Mouse (Mus musculus) T-helper 2 cell (primary cell): ENCODE measurements at regions not wholly inside any gene's neighbourhood (a gene's known extent, or its start where the extent isn't known, plus 50 kb on each side); places are given as distances from the start of the nearest gene placed in this dataset.

Experiments
- in situ Hi-C: fragments of 300-600 bp; cut with MboI, MseI; formaldehyde crosslinking; loops from one replicate; pipeline ENCODE4 v1.15.1; 2025; ENCODE audit warnings: high pct_unique_total_duplicates

DNA sequence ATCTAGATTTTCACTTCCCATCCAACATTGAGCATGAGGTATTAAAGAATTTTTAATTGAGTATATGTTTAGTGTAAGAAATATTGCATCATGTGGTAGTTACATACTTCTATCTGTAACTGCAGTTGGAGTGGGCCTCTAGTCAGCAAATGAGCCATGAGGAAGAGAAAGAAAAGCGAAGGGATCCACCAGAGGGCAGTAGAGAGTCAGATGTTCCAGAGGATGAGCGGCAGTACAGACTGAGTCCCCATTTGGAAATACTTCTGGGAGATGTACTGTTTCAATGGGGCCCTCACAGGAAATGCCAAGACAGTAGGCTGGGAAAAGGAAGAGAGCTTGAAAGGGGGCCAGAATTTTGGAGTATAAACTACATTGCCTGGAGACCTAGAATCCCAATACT lies 221.2 kb downstream of the Myh15 start:
- in situ Hi-C loops = no loop called here

DNA sequence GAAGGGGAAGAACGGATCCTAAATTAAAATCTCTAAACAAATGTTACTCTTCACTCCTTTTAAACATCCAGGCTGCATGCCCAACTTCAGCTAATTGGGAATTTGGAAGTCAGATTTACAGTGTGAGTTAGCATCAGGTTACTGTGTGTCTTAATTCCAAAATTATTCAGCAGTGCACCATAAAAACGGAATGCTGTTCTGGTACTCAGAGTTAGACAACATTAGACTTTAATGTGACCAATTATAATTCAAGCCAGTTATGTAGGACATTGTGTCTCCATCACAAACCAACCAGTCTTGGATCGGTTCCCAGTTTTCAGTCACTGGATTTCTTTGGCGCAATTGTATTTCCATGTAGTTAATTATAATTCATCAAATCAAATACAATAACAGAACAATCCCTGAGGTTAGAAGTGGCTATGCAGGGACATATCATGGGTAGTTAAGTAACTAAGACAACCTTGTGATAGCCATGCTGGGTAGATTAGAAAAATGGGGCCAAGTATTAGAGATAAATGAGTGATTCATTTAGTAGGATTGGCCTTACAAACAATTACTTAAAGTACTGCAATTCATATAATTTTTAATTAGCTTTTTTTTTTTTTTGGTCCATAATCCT lies 230.9 kb downstream of the Myh15 start:
- in situ Hi-C loops = no loop called here

GRCm38 (mm10) chr16:49289200-49290079 lies 232.2 kb downstream of the Myh15 start:
- in situ Hi-C loops = no loop called here

- in situ Hi-C loops = no loop called here
Measured at GRCm38 (mm10) chr16:49303612-49304307, 246.5 kb downstream of the Myh15 start.

- in situ Hi-C loops = no loop called here
Measured at GRCm38 (mm10) chr16:49304354-49304753, 247.1 kb downstream of the Myh15 start.

DNA sequence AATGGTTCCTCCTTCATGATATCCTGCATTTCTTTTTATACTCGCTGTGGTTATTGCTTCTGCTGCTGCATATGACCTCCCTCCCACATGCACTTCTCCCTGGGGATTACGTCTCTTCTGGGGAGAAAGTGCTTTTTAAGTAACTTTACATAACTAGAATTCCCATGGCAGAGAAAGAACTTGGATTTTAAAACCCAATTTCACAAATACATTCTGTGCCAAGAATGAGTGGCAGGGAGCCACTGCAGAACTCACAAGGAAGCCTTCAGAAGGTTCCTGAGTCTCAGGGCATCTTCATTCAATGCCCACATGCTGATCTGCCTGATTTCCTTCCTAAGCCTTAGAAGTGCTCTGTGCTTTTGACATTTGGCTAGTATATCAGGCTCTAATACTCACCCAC lies 259.8 kb downstream of the Myh15 start:
- in situ Hi-C loops = no loop called here

GRCm38 (mm10) chr16:49319047-49319678 lies 261.9 kb downstream of the Myh15 start:
- in situ Hi-C loops = no loop called here

DNA sequence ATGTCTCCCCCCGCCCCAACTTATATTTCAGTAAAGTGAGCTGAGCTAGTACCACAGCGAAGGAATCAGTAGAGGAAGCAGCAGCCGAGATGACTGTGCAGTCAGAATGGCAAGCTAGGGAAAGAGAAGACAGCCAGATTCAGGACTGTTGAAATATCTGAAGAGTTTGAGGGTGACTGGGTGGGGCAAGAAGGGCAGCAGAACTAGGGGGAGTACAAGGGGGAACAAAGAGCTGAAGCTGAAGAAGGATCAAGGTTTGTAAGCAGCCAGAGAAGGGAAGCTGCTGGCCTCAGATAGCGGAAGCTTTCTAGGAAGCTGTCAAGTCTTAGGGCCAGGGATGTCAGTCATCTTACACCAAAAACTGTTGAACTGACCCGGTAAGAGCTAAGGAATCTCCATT lies 262.5 kb downstream of the Myh15 start:
- in situ Hi-C loops = no loop called here

DNA sequence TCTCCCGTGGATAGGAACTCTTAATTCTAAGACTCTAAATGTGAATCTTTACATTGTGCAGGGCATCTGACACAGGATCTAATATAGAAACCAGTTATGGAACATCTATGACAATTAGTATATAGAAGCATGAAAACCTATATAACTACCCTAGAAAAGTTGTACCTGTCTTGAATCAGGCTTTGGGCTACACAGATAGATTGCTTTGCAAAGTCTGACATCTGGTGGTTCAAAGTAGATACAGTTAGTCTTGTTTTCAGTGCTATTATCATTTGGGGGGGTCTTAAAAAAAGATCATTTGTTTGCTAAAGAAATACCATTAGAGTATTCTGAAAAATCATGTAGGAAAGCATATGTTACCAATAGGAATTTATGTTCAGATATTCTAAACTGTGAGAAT lies 264.7 kb downstream of the Myh15 start:
- in situ Hi-C loops = no loop called here

DNA sequence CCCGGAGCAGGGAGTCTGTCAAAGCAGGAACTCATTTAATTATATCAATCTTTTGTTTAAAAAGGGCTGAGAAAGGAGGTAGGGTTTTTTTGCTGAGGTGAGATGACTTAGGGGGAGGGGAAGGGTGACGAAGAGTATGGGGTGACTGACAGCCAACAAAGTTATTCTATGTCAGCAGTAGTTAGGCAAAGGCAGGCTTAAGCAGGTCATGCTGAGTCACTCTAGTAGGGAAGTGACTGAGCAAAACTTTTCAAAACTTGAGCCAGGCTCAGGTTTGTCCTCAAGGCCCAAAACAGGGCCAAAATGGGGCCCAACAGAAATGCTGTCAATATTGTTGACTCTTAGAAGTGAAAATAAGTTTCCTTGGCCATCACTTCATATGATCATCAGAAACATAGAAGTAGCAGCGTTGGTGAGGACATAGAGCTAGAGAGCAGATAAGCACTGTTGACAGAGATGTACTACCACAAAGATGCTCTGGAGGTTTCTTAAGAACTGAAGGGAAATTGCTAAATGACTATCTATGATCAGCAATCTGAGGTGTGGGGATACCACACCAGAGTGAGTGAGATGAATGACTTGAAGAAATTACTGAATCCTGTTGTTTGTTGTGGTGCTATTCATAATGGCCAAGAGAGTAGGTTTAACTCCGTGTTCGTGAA lies 273.6 kb downstream of the Myh15 start:
- in situ Hi-C loops = no loop called here

GRCm38 (mm10) chr16:49332107-49332722 lies 274.9 kb downstream of the Myh15 start:
- in situ Hi-C loops = no loop called here

- in situ Hi-C loops = no loop called here
Measured at GRCm38 (mm10) chr16:49335916-49336315, 278.6 kb downstream of the Myh15 start.

DNA sequence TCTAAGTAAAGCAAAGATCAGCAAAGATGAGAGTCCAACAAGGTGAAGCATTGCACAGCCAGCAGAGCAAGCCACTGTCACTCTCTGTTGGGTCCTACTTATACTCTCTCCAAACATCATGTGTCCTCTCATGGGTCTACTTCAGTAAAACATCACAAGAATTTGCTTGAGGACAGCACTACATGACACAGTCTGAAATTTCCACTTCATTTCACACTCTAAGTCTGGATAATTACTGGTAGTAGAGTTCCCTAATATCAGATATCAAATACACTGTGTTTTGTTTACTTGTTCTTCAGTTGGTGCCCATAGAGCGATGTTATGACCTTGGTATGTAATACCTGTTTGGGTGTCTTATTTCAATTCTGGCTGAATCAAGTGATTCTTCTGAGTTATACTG lies 280.7 kb downstream of the Myh15 start:
- in situ Hi-C loops = no loop called here

GRCm38 (mm10) chr16:49358404-49358803 lies 301.1 kb downstream of the Myh15 start:
- in situ Hi-C loops = no loop called here

- in situ Hi-C loops = no loop called here
Measured at GRCm38 (mm10) chr16:49361731-49362130, 304.4 kb downstream of the Myh15 start.

DNA sequence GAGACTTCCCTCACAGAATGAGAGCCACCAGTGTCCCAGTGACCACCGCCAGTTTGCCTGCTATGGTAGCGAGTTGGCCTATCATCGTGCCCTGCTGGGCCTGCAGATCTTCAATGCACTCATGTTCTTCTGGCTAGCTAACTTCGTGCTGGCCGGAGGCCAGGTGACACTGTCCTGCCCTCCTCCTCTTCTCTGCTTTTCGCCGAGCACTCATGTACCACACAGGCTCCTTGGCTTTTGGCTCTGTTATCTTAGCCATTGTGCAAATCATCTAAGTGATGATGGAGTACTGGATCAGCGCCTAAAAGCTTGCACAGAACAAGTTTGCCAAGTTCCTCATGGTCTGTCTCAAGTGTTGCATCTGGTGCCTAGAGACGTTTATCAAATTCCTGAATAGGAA lies 312.2 kb downstream of the Myh15 start:
- in situ Hi-C loops = no loop called here

DNA sequence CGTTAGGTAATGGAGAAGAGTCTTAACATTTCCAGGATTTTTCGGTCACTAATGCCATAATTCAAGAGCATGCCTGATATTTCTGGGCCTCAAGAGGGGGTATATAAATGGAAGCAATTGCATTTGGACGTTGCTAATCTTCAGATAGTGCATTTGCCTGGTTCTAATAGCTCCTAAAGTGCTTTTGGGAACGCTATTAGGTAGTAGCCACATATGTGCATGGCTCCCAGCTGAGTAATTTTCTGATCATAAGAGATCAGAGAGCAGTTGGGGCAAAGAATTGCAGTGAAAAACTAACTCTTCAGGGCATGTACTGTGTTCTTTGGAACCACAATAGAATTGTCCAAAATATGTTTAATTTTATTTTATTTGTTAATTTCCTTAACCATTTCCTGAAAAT lies 317.8 kb downstream of the Myh15 start:
- in situ Hi-C loops = no loop called here

GRCm38 (mm10) chr16:49378917-49379473 lies 320.0 kb upstream of the Ift57 start:
- in situ Hi-C loops = no loop called here

DNA sequence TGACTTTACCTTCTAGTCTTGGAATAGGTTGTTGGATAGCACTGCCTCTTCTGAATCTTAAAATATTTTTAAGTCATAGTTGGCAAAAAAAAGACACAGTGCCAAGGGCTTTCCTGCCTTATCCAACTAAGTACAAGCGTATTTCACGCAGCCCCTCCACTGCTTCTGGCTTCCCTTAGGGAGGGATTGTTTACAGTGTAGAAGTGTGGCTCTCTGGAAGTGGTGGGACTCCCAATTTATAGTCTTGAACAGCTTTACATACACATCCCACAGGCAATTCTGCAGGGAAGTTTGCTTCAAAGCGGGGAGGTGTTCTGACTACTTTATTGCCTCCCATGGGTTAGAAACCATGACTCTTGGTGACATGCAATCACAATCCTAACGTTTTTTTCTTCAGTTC lies 310.9 kb upstream of the Ift57 start:
- in situ Hi-C loops = loop anchor here (10.0 kb wide), 1 partner anchor 953 kb away; the partner anchor contains the start of gene Morc1

- in situ Hi-C loops = no loop called here
Measured at GRCm38 (mm10) chr16:49407956-49408795, 290.9 kb upstream of the Ift57 start.
